8 mouse cellular contexts compared by ENCODE assay signal in the genomic region with DNA sequence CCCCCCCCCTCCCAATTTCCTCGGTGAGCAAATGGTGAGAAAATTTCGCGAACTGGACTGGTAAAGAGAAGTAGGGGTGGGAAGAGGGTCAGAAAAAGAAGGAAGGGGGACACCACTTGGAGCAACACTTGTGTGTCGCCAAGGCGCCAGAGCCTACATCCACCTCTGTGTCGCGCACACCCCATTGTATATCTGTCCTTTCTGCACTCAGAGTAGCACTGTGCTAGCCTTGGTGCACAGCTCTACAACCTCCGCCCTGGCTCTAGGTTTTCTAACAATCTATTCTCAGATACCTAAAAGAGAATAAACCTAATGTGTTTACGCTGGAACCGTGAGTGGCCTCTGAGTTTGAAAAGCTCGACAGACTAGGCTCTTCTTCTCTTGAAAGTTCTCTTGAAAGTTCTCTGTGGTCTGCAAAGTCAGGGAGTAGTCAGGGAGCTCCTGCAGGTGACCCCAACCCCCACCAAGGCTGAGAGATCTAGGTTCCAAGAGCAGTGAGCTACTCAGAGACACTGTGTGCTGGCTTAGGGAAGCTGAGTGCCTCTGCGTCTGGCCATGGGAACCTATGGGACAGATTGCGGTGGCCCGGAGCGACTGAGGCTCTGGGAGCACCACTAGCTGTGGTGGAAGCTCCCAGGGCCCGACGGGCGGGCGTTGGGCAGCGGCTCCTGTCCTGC. TPM values are rescaled to one million over a fixed set of nuclear protein-coding genes. Genes with fewer than 3 reads are reported as not detected.
DNase-seq lines count a peak whose midpoint lies in the region; ATAC-seq lines count a peak whose summit lies in the region.

No protein-coding gene starts in this region.

- 19% methylated on average over 20 of the region's 20 CpGs for WGBS in embryonic facial prominence, embryonic 10.5 days
- 17% methylated on average over 20 of the region's 20 CpGs for WGBS in hindbrain, embryonic 11.5 days
- 19% methylated on average over 20 of the region's 20 CpGs for WGBS in midbrain, embryonic 11.5 days

- H3K9ac ChIP-seq in hindbrain, embryonic 11.5 days (ENCODE audit: low read depth, low read length), result no peak overlapping the region
- no peak overlapping the region; the same call in 1 of the 2 replicates for H3K9ac ChIP-seq in midbrain, embryonic 11.5 days (ENCODE audit: low read length)

- DNase-seq in embryo, embryonic 10 days (ENCODE audit: low spot score), result peak; percentile 20
- no peak for DNase-seq in embryo, embryonic 9.5 days (ENCODE audit: extremely low spot score)
- peak; percentile 24 for DNase-seq in embryonic facial prominence, embryonic 10.5 days (ENCODE audit: low spot score)
- DNase-seq in hindbrain, embryonic 11.5 days (ENCODE audit: low spot score), result no peak
- peak; percentile 90 for DNase-seq in midbrain, embryonic 11.5 days (ENCODE audit: low spot score, missing footprints)
- no peak for DNase-seq in ovary, adult 18-20 months (ENCODE audit: low spot score)
- no peak for DNase-seq in right cerebral cortex, adult 18-20 months
- DNase-seq in layer of hippocampus, adult 9-11 months, result no peak

- ATAC-seq in hindbrain, embryonic 11.5 days (ENCODE audit: low FRiP score), result peak; percentile 55
- peak; percentile 56 for ATAC-seq in midbrain, embryonic 11.5 days (ENCODE audit: low FRiP score)

- peak overlapping the region; percentile 80 for H3K4me2 ChIP-seq in hindbrain, embryonic 11.5 days (replicated peaks; ENCODE audit: low read depth, low read length)
- peak overlapping the region; percentile 62 for H3K4me2 ChIP-seq in midbrain, embryonic 11.5 days

- H3K27me3 ChIP-seq in embryonic facial prominence, embryonic 10.5 days (replicated peaks; ENCODE audit: low read depth, poor library complexity, severe bottlenecking), result peaks cover 68% of the 10 kb centered on the region
- peaks cover 27% of the 10 kb centered on the region for H3K27me3 ChIP-seq in hindbrain, embryonic 11.5 days (ENCODE audit: control insufficient read depth, insufficient read depth, low read length)
- peaks cover 36% of the 10 kb centered on the region for H3K27me3 ChIP-seq in midbrain, embryonic 11.5 days (ENCODE audit: control insufficient read depth, insufficient read depth, low read length)

- H3K36me3 ChIP-seq in embryonic facial prominence, embryonic 10.5 days (replicated peaks), result no peaks in the 10 kb centered on the region
- no peaks in the 10 kb centered on the region for H3K36me3 ChIP-seq in hindbrain, embryonic 11.5 days (ENCODE audit: control insufficient read depth, insufficient read depth, low read length)
- H3K36me3 ChIP-seq in midbrain, embryonic 11.5 days (ENCODE audit: control insufficient read depth, insufficient read depth, low read length), result no peaks in the 10 kb centered on the region

- peak overlapping the region; percentile 65 for H3K4me3 ChIP-seq in embryonic facial prominence, embryonic 10.5 days
- peak overlapping the region; percentile 48 for H3K4me3 ChIP-seq in hindbrain, embryonic 11.5 days (ENCODE audit: low read depth, low read length)
- peak overlapping the region; percentile 34 for H3K4me3 ChIP-seq in midbrain, embryonic 11.5 days (ENCODE audit: low read depth, low read length)

- peak overlapping the region; percentile 75 for H3K27ac ChIP-seq in embryonic facial prominence, embryonic 10.5 days (replicated peaks)
- no peak overlapping the region for H3K27ac ChIP-seq in hindbrain, embryonic 11.5 days (ENCODE audit: low read depth, low read length)
- H3K27ac ChIP-seq in midbrain, embryonic 11.5 days (ENCODE audit: low read depth, low read length), result no peak overlapping the region

- no peaks in the 10 kb centered on the region for H3K9me3 ChIP-seq in embryonic facial prominence, embryonic 10.5 days
- no peaks in the 10 kb centered on the region for H3K9me3 ChIP-seq in hindbrain, embryonic 11.5 days (ENCODE audit: control insufficient read depth, low read length)
- H3K9me3 ChIP-seq in midbrain, embryonic 11.5 days (ENCODE audit: control insufficient read depth, low read length), result no peaks in the 10 kb centered on the region

- peaks cover 28% of the 10 kb centered on the region for H3K4me1 ChIP-seq in embryonic facial prominence, embryonic 10.5 days
- peaks cover 4% of the 10 kb centered on the region; the same call in 1 of the 2 replicates for H3K4me1 ChIP-seq in hindbrain, embryonic 11.5 days (replicated peaks; ENCODE audit: control insufficient read depth, insufficient read depth, low read length)
- peaks cover 4% of the 10 kb centered on the region; the same call in 1 of the 2 replicates for H3K4me1 ChIP-seq in midbrain, embryonic 11.5 days (ENCODE audit: control insufficient read depth, insufficient read depth, low read length)

RNA-seq across cellular contexts. Expression of gene Meox2, which starts 0.5 kb away (rescaled TPM):
- polyA plus RNA-seq in embryonic facial prominence, embryonic 10.5 days (2016; fragmentation: Nextera tagmentation; extraction: Ambion mirVana), result 0.70 and 2.7 TPM in 2 replicates
- 4.9 and 6.8 TPM in 2 replicates for polyA plus RNA-seq in hindbrain, embryonic 11.5 days (2014; fragmentation: Nextera tagmentation; extraction: Ambion mirVana)
- polyA plus RNA-seq in midbrain, embryonic 11.5 days (2014; fragmentation: Nextera tagmentation; extraction: Ambion mirVana), result 0.92 and 0.98 TPM in 2 replicates

Comparison
In these comparisons a context has a peak if more than half of its experiments do, and no peak if none do; other contexts are left out.
1. DNase-seq: peak in embryo, embryonic 10 days (single experiment), embryonic facial prominence, embryonic 10.5 days (single experiment) and midbrain, embryonic 11.5 days (single experiment); none in embryo, embryonic 9.5 days (single experiment), hindbrain, embryonic 11.5 days (single experiment), ovary, adult 18-20 months (single experiment), right cerebral cortex, adult 18-20 months (single experiment) and layer of hippocampus, adult 9-11 months (single experiment).
2. Peak in every context shown above with its lines, with median percentiles within 50 percentile points of each other: H3K4me3 ChIP-seq.